Mouse (Mus musculus) liver, adult 2 months (tissue): ENCODE data around the gene Fig4.

Experiments
- CTCF ChIP-seq: fragments of 200-500 bp; IDR thresholded peaks from 2 replicates; pipeline ENCODE4 v1.5.1; 2011; ENCODE audit warnings: low read depth, low read length, control low read depth
- POLR2A ChIP-seq: fragments of 200-500 bp; IDR thresholded peaks from 2 replicates; pipeline ENCODE4 v1.6.1; 2011; ENCODE audit warnings: low read length, control low read depth; ENCODE audit not compliant: insufficient read depth; ENCODE audit errors: extremely low read depth

GRCm38 (mm10) chr10:41196295-41196694 lies 106.8 kb downstream of the Fig4 start:
- TF ChIP-seq POLR2A (no peak), CTCF (no peak)
